Mouse (Mus musculus): Measurements from ENCODE around the gene Kremen1.

GRCm38 (mm10) chr11:5201799-5202680, 59.3 kb downstream of the Kremen1 start:
- no peak for TF ChIP-seq CTCF (IDR thresholded peaks at IDR 0.05; ENCODE audit: low read depth, low read length)
- TF ChIP-seq POLR2A (IDR thresholded peaks at IDR 0.05; ENCODE audit: borderline replicate concordance, low read depth, low read length), result no peak

All from bone marrow macrophage, adult 2 months (primary cell).